Mouse (Mus musculus) heart, postnatal 0 days (tissue): ENCODE data around the gene Cnbd2.

ENCODE experiments used
- CTCF ChIP-seq: IDR thresholded peaks from 2 replicates; pipeline ENCODE4 v1.5.1; 2016; ENCODE audit warnings: antibody characterized with exemption, control low read depth, low read depth
- EP300 ChIP-seq: IDR thresholded peaks from 2 replicates; pipeline ENCODE4 v1.6.1; 2016; ENCODE audit warnings: antibody characterized with exemption, low read depth

DNA sequence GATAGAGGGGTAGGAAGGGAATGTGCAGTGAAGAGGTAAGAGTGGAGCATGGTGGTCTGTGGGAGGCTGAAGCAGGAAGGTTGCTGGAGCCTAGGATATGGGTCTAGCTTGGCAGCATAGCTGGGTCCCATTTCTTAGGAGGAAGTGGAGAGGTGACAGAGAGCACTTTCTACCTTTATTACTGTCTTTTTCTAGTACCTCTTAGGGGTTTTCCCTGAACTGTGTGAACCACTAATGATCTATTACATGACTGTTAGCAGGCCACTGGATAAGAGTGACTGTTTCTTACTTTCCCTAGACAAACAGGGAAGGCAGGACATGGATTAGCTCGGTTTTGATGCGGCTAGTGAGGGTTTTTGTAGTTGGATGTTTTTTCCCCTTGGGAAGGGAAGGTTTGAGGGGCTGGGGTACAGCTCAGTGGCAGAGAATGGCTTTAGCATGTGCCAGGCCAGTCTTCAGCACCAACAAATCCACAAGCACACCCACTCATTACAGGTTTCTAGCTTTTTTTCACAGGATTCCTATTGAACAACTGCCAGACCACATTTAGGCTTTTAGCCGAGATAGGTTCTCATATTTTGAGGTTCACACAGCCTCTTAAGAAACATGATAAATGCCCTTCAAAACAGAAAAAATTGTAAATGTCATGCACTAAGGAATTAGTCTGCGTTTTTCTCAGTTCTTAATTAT lies 48.8 kb upstream of the Cnbd2 start:
- no peak for TF ChIP-seq EP300
- no peak for TF ChIP-seq CTCF
